Mouse (Mus musculus): ENCODE measurements around the gene Pam.
A peak's percentile ranks its signal among the peaks of the same experiment; 100 is the strongest.
"Not testable (repeated sequence)": the region's sequence is repeated elsewhere in the genome, so short reads cannot be mapped to it uniquely, and the experiment has no call there.

Pam gene

DNA sequence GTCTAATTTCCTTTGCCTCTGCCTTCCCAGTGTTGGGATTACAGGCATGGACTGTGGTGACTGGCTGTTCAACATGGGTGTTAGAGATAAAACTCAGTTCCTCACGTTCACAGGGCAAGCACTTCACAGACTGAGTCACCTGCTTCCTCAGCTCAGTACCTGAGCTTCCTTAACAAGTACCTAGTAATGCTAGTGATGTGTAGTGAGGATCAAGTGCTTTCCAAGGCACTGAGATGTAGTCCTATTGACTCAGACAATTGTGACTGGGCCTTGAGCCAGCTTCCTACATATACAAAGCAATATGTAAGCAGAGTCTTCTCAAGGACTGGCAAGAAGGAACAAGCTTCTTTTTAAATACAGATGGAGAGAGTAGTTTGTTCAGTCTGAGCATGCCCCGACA is 131.7 kb downstream of the Pam start:
- DNase-seq (ENCODE audit: low read depth) = no peak

DNA sequence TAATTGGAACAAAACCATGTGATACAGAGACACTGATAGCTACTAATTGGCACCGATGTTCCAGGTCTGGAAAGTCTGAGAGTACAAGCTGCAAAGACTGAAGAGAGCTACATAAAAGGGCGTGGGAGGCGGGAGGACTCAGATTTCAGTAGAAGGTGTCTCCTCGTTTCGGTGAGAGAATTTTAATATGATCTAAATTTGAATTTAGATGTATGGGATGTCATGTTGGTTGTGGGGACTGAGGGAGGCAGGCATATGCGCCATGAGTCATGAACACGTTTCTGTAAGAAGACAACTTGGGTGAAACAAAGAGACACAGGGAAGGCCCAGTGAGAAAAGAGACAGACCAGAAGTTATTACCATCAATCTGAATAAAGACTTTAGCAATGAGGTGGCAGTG is 133.3 kb downstream of the Pam start:
- no peak for DNase-seq (ENCODE audit: low read depth)

DNA sequence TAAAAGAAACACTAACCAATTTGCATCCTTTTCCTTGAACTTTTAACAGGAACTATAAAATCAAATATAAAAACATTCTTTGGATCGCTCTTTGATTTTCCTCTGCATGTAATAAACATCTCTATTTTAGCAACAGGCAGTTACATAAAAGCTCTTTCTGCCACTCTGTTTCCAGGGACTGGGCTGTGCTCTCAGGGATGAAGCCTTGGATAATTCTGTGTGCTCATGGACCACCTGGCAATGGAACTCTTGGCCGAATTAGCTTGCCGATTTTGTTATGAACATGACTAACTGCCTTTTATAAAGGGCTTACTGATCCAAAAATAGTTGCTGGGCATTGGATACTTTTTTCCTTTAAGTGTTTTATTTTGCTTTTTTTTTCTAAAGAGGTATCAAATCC is 134.8 kb downstream of the Pam start:
- peak; percentile 60 for DNase-seq (ENCODE audit: low read depth)

DNA sequence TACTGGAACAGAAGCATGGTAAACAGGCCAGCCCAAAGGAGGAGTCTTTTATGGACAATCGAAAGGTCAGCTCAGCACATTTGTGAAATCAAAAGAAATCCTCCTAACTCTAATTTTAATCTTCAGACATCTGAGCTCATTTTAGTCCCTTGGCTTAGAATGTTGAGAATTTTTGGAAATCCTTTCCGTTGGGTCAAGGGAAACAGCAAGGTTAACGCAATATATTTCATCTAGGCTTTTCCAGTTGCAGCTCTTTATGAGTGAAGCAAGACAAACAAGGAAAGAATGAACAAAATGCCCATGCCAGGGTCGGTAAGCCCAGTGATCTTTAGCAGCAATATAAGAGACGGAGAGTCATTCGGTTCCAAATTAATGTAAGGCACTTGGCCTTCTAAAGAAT is 135.3 kb downstream of the Pam start:
- no peak for DNase-seq (ENCODE audit: low read depth)

DNA sequence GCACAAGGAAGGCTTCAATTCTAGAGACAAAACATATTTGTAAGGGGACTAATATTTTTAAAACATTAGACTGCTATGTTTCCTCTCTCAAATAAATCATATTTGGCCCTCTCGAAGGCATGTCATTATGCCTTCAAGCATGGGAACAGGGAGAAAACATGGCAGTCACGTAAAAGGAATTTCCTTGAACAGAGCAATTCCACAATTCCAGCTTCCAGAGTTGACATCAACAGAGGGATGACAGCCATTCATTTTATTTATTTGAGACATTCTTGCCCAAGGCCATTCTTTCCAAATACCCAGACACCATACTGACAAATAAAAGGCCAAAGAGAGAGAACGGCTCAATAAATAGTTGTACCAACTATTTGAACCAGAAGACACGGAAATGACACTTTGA is 136.7 kb downstream of the Pam start:
- peak; percentile 51 for DNase-seq (ENCODE audit: low read depth)

DNA sequence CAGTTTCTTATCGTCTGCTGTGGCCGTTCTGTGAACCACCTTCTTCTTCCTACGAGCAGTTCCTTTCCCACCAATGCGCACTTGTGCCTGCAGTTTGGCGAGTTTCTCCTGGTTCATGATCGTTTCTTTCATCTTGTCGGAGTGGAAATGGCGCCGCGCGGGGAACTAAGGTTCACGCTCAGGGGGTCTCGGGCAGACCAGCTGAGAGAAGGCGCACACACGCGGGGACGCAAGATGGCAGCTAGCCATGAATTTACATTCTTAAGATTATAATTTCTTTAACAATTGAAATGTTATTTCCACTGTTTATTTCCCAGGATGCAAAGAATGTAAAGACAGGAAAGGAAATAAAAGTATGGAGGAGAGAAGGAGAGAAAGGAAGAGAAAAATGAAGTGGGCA is 146.2 kb downstream of the Pam start:
- DNase-seq (ENCODE audit: low read depth) = not testable (repeated sequence)

DNA sequence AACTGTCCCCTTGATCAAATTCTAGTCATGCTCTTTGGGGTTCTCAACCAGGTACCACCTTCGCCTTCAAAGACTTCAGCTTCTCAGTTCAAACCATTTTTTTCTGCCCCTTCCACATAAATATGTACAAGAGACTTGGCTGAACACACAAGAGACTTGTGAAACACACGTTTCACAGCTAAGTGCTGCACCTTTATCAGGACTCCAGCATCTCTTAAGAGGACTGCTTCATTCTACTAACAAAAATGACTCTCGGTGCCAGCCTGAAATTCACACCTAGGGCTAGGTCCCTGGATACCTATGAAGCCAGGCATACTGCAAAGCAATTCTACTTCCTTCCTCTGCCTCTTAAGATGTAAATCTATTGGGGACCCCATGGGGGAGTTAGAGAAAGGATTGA is 148.3 kb downstream of the Pam start:
- DNase-seq (ENCODE audit: low read depth) = no peak

DNA sequence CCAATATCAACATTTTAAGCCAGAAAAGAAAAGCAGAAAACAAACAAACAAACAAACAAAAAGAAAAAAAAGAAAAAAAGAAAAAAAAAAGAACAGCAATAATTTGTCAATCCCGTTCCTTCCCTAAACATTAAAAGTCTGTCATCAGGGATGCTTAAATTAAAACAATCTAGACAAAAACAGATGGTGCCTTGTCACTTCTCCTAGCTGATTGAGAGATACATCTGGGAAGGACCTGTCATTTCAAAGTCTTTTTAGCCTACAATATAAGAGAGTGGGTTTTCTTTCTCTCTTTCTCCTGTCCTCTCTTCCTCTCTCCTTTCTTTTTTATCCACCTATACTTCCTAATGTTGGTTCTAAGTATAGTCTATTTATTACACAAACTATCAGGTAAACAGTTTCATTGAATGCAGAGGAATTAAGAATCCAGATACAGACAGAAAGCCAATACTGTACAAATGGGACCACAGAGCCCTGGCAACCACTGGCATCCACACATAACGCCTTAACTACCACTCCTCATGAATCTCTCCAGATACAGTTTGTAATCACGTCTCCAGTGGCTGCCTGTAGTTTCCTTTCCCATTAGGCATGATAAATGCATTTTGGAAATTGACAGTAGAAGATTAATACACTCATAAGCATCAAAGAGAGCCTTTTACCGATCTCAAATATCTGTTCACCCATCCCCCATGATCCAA is 151.4 kb downstream of the Pam start:
- DNase-seq (ENCODE audit: low read depth) = no peak

DNA sequence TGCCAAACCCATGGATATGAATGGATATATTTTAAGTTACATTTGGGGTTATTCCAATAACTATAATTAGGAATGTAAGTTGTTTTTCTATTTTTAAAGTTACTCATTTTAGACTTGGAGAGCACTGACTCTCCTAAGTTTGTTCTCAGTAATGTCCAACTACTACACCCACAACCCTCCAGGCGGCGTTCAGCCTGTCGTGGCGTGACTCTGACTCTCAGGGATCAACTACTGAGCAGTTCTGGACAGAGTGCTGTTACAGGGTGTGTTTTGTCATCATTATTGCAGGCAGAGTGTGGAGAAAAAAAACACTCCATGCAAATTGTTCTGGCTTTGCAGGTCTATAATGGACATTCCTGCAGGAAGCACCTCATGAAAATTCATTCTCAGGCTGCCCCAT is 152.0 kb downstream of the Pam start:
- DNase-seq (ENCODE audit: low read depth) = no peak

DNA sequence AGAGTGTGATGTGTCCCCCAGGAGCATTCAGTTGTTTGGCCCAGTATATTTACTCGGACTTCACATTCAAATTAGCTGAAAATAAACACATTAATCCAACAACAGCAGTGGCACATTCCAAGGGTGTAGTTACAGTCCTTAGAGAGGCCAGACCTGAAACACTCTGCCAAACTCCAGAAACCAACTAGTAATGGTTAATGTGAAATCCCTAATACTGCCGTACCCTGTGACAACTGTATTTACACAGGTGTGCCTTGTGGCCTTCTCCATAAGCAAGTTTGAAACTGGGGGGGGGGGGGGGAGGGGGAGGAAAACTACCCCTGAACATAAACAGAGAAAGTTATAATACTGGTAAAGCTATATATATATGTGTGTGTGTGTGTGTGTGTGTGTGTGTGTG is 152.5 kb downstream of the Pam start:
- DNase-seq (ENCODE audit: low read depth) = no peak

DNA sequence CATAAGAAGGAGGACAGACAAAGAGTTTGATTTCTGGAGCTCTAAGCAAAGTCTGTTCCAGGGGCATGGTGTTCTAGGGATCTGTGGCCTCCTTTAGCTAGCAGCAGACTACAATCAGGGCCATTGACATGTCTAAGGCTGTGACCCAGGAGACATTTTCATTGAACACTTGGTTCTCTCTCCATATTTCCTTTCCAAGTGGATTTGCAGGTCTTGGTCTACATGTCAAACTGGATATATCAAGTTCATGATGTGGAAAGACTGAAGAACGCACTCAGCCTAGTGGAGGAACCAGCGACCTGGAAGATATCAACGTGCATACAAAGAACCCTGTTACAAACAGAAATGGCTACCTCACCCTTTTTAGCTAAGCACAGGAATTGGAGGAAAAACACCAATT is 156.9 kb downstream of the Pam start:
- DNase-seq (ENCODE audit: low read depth) = no peak

DNA sequence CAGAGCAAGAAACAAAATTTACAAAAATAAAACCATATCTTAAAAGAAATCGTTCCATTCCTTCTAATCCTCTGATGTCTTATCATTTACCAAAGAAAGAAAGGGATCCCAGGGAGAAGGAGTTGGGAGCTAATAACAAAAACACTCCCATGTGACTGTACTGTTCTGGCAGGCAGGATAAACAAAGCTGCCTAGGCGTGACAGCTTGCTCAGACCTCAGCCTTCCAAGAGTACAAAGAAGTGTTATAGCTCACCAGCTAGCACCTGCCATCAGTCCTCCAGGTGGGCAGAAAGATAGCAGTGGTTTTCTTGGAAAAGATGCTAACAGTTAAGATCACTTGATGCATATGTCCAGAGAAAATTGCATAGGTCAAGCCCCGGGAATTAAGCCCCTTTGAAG is 157.4 kb downstream of the Pam start:
- DNase-seq (ENCODE audit: low read depth) = no peak

DNA sequence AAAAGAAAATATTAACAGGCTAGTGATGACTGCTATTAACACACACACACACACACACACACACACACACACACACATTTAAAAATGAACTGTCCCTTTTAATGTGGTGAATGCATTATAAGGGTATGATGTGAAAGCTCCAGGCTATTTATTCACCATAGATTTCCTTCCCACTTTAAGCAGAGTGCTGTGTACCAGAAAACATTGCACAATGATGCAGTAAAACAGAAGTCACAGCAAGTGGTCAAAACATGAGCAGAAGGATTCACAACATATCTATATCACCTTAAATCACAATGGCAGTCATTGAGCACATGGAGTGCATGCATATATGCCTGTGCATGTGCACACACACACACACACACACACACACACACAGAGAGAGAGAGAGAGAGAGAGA is 160.5 kb downstream of the Pam start:
- DNase-seq (ENCODE audit: low read depth) = no peak

DNA sequence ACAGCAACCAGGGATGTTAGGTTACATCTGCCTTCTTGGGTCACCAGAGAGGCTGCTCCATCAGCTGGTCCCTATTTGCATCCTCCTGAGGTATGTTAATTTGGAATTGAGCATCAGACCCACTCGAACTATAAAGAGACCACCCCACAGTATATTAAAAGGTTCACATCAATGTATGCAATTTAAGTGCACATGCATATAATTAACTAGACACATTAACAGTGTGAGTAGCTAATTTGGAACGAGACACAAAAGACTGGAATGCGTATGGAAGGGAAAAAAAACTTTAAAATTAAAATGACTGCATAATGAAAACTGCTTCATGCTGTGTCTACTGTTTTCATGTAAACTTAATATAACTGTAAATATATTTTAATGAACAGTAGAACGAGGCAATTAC is 164.2 kb downstream of the Pam start:
- DNase-seq (ENCODE audit: low read depth) = no peak

DNA sequence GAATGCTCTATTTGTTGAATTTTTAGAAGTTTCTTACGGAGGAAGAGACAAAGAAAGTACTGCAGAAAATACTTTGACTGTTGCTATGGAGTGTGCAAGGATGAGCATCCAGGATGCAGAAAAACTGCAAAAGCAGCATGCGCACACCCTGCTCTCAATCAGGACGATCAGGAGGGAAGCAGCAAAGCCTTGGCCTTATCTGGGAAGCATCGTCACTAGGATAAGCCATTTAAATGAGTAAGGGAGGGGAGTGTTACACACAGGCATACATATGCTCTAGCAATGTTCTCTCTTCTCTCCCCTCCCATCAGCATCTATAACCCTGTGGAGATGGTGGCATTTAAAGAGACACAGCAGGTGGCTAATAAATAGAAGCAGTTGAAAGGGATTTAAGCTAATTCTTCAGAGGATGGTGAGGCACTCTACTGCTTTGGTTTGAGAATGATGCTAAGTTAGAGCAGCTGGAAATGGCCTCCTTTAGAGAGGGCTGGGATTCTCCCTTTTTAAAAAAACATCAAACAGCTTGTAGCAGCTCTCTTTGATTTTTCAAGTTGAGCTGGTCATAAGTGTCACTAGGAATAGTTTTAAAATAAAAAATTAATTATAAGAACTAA is 165.9 kb downstream of the Pam start:
- DNase-seq (ENCODE audit: low read depth) = no peak

DNA sequence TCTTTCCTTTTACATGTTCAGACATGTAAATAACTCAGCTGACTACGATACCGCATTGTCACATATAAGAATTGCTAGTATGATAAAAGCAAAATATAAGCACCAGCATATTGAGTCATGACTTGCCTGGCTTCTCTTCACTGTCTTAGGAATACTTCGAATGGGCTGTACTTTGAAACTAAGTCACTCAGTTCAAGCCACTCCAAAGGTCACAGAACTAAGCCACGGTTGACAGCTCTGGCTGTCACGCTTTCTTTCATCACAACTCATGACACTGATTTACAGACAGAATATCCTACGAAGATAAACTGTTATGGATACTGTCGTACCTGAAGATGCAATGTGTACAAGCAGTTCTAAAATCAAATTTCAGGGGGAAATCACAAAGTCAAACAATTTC is 168.7 kb downstream of the Pam start:
- no peak for DNase-seq (ENCODE audit: low read depth)

DNA sequence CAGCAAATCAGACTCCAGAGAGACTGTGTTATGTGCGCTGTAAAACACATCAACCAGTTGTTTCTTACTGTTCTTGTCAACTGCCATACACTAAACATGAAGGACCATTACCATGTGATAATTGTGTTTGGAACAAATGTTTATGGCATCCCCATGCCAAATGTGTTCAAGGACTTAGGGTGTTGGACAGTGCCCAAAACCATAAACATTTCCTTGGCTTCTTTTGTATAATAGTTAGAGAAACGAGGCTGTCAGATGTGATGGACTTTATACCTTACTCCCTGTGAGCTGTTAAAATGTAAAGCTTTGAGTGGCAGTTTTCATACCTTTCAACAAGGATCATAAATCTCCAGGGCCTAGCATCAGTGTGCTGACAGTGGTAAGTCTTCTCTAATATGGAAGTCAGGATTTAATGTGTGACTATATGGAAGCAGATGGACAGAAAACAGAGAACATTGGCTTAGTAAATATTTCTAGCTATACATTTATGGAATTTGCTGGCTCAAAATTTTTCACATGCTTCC is 169.4 kb downstream of the Pam start:
- no peak for DNase-seq (ENCODE audit: low read depth)

DNA sequence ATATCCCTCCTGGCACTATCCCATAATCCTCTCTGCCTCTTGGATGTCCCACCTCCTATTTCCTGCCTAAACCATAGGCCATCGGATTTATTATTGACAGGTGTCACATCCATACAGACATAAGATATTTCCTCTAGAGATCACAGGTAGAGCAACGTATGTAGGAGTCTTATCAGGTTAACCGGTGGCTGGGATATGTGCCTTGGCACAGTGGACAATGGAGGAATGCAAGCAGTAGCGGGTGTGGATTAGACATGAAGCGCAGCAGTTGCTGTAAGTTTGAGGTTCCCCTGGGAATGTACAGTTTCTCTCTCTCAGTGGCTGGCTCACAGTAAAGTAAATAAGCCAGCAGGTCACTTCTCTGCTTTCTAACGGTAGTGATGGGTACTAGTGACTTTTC is 173.1 kb downstream of the Pam start:
- DNase-seq (ENCODE audit: low read depth) = no peak

DNA sequence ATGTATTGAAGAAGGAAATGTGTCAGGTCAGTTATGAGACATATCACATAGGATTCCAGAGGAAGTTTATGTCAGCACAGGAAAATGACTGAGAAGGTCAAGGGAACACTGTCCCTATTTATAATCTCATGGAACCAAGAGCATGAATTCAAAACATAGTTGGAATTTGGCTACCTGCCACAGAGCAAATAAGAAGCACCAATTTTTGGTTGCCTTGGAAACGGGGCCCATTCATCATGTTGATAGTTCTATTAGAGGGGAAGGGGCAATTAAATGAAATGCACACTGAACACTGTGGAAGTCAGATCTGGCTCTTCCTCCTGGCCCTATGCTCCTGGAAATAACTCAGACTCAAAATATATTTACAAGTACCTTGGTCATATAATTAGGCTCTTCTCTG is 173.6 kb downstream of the Pam start:
- DNase-seq (ENCODE audit: low read depth) = no peak

DNA sequence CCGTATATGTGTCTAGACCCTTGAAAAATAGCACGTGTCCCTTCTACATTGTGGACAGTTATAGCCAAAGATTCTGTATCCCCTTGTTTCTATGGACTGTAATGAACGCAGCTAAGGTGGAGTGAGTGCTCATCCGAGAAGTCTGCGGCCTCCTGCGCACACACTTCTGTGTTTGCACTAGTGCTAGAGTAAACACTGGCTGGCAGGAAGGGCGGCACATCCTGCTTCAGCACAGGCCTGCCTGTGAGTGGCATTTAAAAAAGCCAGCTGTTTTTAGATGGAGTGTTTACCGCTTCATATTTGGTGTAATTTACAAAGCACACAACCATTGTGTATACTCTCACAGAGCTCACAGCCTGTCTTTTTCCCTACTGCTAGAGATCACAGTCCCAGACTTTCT is 177.0 kb downstream of the Pam start:
- no peak for DNase-seq (ENCODE audit: low read depth)

DNA sequence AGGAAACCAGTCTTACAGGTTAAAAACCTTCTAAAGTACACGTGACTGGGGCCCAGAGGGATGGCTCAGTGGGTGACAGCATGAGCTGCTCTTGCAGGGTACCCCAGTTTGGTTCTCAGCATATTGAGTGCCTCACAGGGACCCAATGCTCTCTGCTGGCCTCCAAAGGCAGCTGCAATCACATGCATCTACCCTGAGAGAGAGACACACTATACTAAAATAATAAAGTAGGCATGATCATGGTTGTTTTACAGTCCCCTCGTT is 178.5 kb downstream of the Pam start:
- no peak for DNase-seq (ENCODE audit: low read depth)

DNA sequence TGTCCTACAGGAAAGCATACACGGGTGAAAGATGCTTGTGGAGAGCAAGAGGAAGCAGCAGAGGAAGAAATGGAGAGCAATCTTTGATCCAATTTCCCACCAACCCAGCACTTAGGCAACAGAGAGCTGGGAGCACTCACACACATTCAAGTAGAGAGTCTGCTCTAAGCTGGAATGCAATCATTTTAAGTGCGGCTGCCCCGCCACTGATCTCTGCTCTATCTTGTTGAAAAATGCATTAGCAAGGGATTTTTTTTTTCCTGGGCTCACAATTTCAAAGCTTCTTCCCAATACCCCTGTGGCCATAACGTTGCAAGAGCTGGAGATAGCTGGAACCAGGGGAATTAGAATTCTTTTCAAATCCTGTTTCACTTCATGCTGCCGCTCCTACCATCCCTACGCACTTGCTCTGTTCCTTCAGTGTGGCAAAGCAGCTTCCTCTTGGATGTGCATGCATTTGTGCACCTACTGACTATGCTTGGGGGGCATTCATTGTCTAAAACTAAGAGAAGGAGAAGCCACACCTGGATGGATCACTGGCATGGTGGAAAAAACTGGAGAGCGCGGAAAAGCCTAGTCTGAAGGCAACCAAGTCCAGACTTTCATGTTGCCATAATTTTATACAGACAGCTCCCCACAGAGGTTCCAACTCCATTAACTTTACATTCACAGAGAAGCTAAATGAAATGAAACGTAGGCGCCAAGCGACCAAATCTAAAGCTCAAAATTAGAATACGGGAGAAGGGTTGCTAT is 179.1 kb downstream of the Pam start:
- DNase-seq (ENCODE audit: low read depth) = no peak

DNA sequence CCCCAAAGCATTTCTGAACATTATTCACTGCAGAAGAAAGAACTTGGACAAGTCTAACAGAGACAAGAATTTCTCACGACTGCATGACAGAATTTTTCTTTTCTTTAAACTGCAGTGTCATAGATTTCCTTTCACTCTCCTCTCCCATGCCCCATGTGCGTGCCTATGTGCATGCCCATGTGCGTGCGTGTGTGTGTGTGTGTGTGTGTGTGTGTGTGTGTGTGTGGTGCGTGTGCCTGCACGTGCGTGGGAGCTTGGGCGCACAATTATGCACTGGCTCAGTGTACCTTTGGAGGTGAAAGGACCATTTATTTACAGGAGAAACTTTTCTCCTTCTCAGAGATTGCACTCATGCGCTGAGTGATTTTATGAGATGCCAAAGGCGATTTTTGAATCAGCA is 179.7 kb downstream of the Pam start:
- no peak for DNase-seq (ENCODE audit: low read depth)

DNA sequence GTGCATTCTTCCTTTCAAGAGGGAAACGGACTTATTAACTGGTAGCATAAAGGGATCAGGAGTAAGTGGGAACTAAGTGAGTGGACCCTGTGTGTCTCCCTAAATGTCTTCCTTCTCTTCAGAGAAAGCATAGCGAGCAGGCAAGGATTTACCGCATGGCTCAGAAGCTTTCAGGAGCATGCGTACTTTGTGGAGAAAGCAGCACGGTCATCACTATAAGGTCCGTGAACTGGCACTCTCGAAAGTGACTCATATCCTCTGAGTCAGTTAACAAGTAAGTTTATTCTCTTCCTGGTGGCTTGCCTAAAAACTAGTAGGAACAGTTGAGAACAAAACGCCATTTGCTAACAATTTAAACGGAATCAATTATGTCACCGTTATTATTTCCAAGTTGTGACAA is 184.6 kb downstream of the Pam start:
- peak; percentile 88 for DNase-seq (ENCODE audit: low read depth)
